In genomic region chr1:62934100-62934513, GRCm38 (mm10) we compare ENCODE assay signal across 9 mouse cellular contexts.
DNase-seq lines count a peak whose midpoint lies in the region; ATAC-seq and TF ChIP-seq lines count a peak whose summit lies in the region.
"Had no signal": no experiment of that assay in that cellular context is flagged by ENCODE, and none has a peak within 500 bp of the region (broad histone marks: within the 10 kb centered on the region; RNA-seq: fewer than 3 reads in every experiment).

No protein-coding gene starts in this region.

- 64% methylated on average over 9 of the region's 9 CpGs for WGBS in intestine, embryonic 15.5 days
- 63% methylated on average over 9 of the region's 9 CpGs for WGBS in intestine, embryonic 16.5 days
- WGBS in hindbrain, postnatal 0 days, result 13% methylated on average over 9 of the region's 9 CpGs

- no peaks in the 10 kb centered on the region for H3K9me3 ChIP-seq in intestine, embryonic 15.5 days
- no peaks in the 10 kb centered on the region for H3K9me3 ChIP-seq in intestine, embryonic 16.5 days (ENCODE audit: control insufficient read depth, low read length)
- no peaks in the 10 kb centered on the region for H3K9me3 ChIP-seq in hindbrain, postnatal 0 days (ENCODE audit: low read length)

- TF ChIP-seq CTCF in hindbrain, postnatal 0 days (IDR thresholded peaks at IDR 0.05; ENCODE audit: low read depth), result no peak

- no peak overlapping the region for H3K4me2 ChIP-seq in intestine, embryonic 15.5 days (replicated peaks)
- H3K4me2 ChIP-seq in intestine, embryonic 16.5 days (ENCODE audit: low read depth, low read length), result no peak overlapping the region
- H3K4me2 ChIP-seq in hindbrain, postnatal 0 days (ENCODE audit: low read depth, low read length), result peak overlapping the region; percentile 42

- DNase-seq in embryo, embryonic 10 days (ENCODE audit: low spot score), result peak; percentile 59
- DNase-seq in hindbrain, postnatal 0 days (ENCODE audit: low spot score), result peak; percentile 83
- DNase-seq in mesoderm, embryonic 11.5 days (ENCODE audit: low read depth, low spot score), result peak; percentile 39
- DNase-seq in spleen, postnatal 36 days (ENCODE audit: low spot score in 2 of 2), result no peak
- DNase-seq in gastrocnemius, postnatal 4 days (ENCODE audit: low spot score in 2 of 2), result no peak

- no peaks in the 10 kb centered on the region for H3K27me3 ChIP-seq in intestine, embryonic 15.5 days (replicated peaks)
- H3K27me3 ChIP-seq in intestine, embryonic 16.5 days (replicated peaks; ENCODE audit: control insufficient read depth, insufficient read depth, low read length), result no peaks in the 10 kb centered on the region
- H3K27me3 ChIP-seq in hindbrain, postnatal 0 days (ENCODE audit: insufficient read depth, low read length), result no peaks in the 10 kb centered on the region; the same call in 1 of the 2 replicates

- 0 out of 2 replicates have a peak overlapping the region, but pooled peaks have one; percentile 3 for H3K27ac ChIP-seq in intestine, embryonic 15.5 days
- H3K27ac ChIP-seq in intestine, embryonic 16.5 days (ENCODE audit: low read length), result no peak overlapping the region
- H3K27ac ChIP-seq in hindbrain, postnatal 0 days, result peak overlapping the region; percentile 42; the same call in 1 of the 2 replicates
- H3K27ac ChIP-seq: left cerebral cortex, adult 2 months had no signal

- H3K4me1 ChIP-seq in intestine, embryonic 15.5 days (replicated peaks), result peaks cover 5% of the 10 kb centered on the region; the same call in 1 of the 2 replicates
- no peaks in the 10 kb centered on the region for H3K4me1 ChIP-seq in intestine, embryonic 16.5 days (ENCODE audit: control insufficient read depth, insufficient read depth, low read length)
- peaks cover 14% of the 10 kb centered on the region for H3K4me1 ChIP-seq in hindbrain, postnatal 0 days (ENCODE audit: insufficient read depth, low read length)

- no peaks in the 10 kb centered on the region for H3K36me3 ChIP-seq in intestine, embryonic 15.5 days
- no peaks in the 10 kb centered on the region for H3K36me3 ChIP-seq in intestine, embryonic 16.5 days (ENCODE audit: control insufficient read depth, insufficient read depth, low read length)
- no peaks in the 10 kb centered on the region for H3K36me3 ChIP-seq in hindbrain, postnatal 0 days (ENCODE audit: insufficient read depth, low read length)

- H3K9ac ChIP-seq in intestine, embryonic 15.5 days, result no peak overlapping the region
- no peak overlapping the region for H3K9ac ChIP-seq in intestine, embryonic 16.5 days (ENCODE audit: low read depth, low read length)
- H3K9ac ChIP-seq in hindbrain, postnatal 0 days (replicated peaks; ENCODE audit: low read length), result no peak overlapping the region

- no peak for ATAC-seq in intestine, embryonic 15.5 days
- no peak for ATAC-seq in intestine, embryonic 16.5 days
- ATAC-seq in hindbrain, postnatal 0 days, result peak; percentile 80
- no peak for ATAC-seq in activated CD4-positive, CD25-positive, alpha-beta regulatory T cell, adult 4 months

- H3K4me3 ChIP-seq in intestine, embryonic 15.5 days (replicated peaks), result no peak overlapping the region
- H3K4me3 ChIP-seq in intestine, embryonic 16.5 days (ENCODE audit: low read length), result no peak overlapping the region
- 0 out of 2 replicates have a peak overlapping the region, but pooled peaks have one; percentile 6 for H3K4me3 ChIP-seq in hindbrain, postnatal 0 days (ENCODE audit: low read length)
- H3K4me3 ChIP-seq: left cerebral cortex, adult 2 months had no signal

Comparison
In these comparisons a context has a peak if more than half of its experiments do, and no peak if none do; other contexts are left out.
1. DNase-seq: peak in embryo, embryonic 10 days (single experiment), hindbrain, postnatal 0 days (single experiment) and mesoderm, embryonic 11.5 days (single experiment); none in spleen, postnatal 36 days (0 of 2) and gastrocnemius, postnatal 4 days (0 of 2).